Mouse (Mus musculus): Measurements from ENCODE around the gene Mark1.

DNA sequence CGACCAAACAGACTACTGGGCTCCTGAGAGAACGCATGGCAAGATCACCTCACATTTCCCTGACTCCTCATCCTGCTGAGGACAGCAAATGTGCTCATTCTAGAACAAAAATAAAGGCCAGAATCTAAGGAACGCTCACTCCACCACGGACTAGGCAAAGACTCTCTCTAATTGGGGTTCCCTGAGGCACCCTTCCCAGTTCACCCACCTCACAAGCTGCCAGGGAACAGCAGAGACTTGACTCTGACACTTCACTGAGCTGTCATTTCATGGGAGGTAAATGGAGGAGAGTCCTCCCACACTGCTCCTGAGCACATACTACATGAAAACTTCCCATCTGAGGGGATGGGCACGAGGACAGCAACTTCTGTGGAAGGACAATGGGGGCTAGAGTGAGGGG, 37.5 kb downstream of the Mark1 start:
- TF ChIP-seq CTCF (IDR thresholded peaks at IDR 0.05; ENCODE audit: insufficient read depth, low read depth, low read length) (no peak), POLR2A (IDR thresholded peaks at IDR 0.05; ENCODE audit: insufficient read depth, low read depth, low read length) (no peak)

All from olfactory bulb, adult 2 months (tissue).